Mouse (Mus musculus) forebrain, embryonic 15.5 days (tissue): Measurements from ENCODE around the gene Timm10b. TPM values are rescaled to one million over a fixed set of nuclear protein-coding genes. Genes with fewer than 3 reads are reported as not detected.

Source experiments
- ATAC-seq: fragments of 200-750 bp; cut with Nextera tagmentation; replicated peaks from 2 replicates; pipeline ENCODE4 v1.8.0; 2017; ENCODE audit warnings: mild to moderate bottlenecking, moderate TSS enrichment, moderate library complexity
- H3K27ac ChIP-seq: fragments of 300-500 bp; sonication (generic); replicated peaks from 2 replicates; pipeline ENCODE4 v1.5.1; 2015; ENCODE audit warnings: mild to moderate bottlenecking, inconsistent platforms
- H3K27me3 ChIP-seq: fragments of 300-500 bp; sonication (generic); 2 replicates; pipeline ENCODE4 v1.6.1; 2015; ENCODE audit warnings: inconsistent platforms
- H3K36me3 ChIP-seq: fragments of 300-500 bp; sonication (generic); 2 replicates; pipeline ENCODE4 v1.6.1; 2015; ENCODE audit warnings: mild to moderate bottlenecking, inconsistent platforms
- H3K4me1 ChIP-seq: fragments of 300-500 bp; sonication (generic); 2 replicates; pipeline ENCODE4 v1.6.1; 2015; ENCODE audit warnings: inconsistent platforms
- H3K4me2 ChIP-seq: fragments of 300-500 bp; sonication (generic); replicated peaks from 2 replicates; pipeline ENCODE4 v1.6.1; 2015; ENCODE audit warnings: mild to moderate bottlenecking, inconsistent platforms
- H3K4me3 ChIP-seq: fragments of 300-500 bp; sonication (generic); 2 replicates; pipeline ENCODE4 v1.5.1; 2015; ENCODE audit warnings: mild to moderate bottlenecking, inconsistent platforms
- H3K9ac ChIP-seq: fragments of 300-500 bp; sonication (generic); replicated peaks from 2 replicates; pipeline ENCODE4 v1.6.1; 2015; ENCODE audit warnings: mild to moderate bottlenecking, inconsistent platforms
- H3K9me3 ChIP-seq: fragments of 300-500 bp; sonication (generic); 2 replicates; pipeline ENCODE4 v1.6.1; 2016; ENCODE audit warnings: inconsistent platforms
- WGBS: fragments of 180-500 bp; shearing (Covaris S2); methylation state at CpG from one replicate; pipeline ENCODE4 v1.1.7; 2015; ENCODE audit warnings: mixed read lengths; 5-methylcytosine and 5-hydroxymethylcytosine counted together
- polyA plus RNA-seq: library from polyadenylated mRNA; unstranded; fragments of >200 nt; fragmentation: Nextera tagmentation; extraction: Ambion mirVana; gene quantifications from 2 replicates; pipeline ENCODE4 v1.2.1, GENCODE M21; 2015

Gene Timm10b
- 135 and 139 TPM in 2 replicates for polyA plus RNA-seq

DNA sequence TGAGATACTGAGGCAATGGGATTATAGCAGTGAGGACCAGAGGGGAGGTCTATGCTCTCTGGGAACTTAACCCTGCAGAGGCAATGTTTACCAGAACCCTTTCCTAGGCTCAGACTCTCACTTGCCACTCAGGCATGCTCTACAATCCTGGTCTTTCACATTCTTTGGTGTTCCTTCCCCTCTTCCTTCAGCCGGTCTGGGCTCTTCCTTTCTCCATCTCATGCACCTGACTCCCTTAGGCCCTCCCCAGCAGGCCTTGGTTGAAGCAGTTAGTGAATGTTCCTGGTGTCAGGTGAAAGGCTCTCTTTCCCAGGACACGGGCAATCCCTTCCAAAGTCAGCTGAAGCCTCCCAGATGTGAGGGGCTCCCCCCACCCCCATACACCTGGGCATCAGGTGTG, at the start of gene Timm10b:
Gene Timm10b, plus strand, starts transcription at position 301 of the 400 bp plus-strand sequence.
- peak within 1 kb of the TSS; percentile 80 for H3K27ac ChIP-seq
- WGBS, result 8% methylated on average over 2 of the region's 2 CpGs

DNA sequence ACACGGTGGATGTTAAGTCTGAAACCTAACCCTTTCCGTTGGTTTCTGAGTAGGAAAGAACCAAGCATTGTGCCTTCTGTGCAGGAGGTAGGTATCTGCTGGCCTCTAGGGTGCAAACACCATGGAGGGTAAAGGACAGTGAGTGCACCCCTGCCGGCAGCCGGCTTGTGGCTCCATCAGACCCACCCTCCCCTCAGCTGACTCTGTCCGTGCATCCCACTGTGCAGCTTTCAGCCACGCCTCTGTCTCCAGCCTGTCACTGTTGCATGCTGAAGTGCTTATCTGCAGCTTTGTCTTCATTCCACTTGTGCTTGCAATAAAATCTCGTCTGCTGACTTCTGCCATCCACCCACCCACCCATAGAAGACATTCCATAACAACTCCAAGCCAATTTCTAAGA, 49.8 kb upstream of the Timm10b start:
- ATAC-seq, result no peak
- H3K27ac ChIP-seq, result no peak overlapping the region
- no peaks in the 10 kb centered on the region for H3K27me3 ChIP-seq
- H3K9me3 ChIP-seq, result no peaks in the 10 kb centered on the region
- WGBS, result 28% methylated on average over 7 of the region's 7 CpGs
- no peak overlapping the region for H3K4me2 ChIP-seq
- H3K4me3 ChIP-seq, result no peak overlapping the region
- no peaks in the 10 kb centered on the region for H3K4me1 ChIP-seq
- no peaks in the 10 kb centered on the region for H3K36me3 ChIP-seq
- no peak overlapping the region for H3K9ac ChIP-seq

More for the DNA sequence above, at the start of gene Timm10b:
- peaks cover 24% of the 10 kb centered on the region for H3K4me1 ChIP-seq
- H3K9me3 ChIP-seq, result no peaks in the 10 kb centered on the region
- peak within 1 kb of the TSS; percentile 55 for H3K4me3 ChIP-seq
- peaks cover 28% of the 10 kb centered on the region for H3K36me3 ChIP-seq
- H3K4me2 ChIP-seq, result peak within 1 kb of the TSS; percentile 93
- ATAC-seq, result peak; percentile 31; the same call in 1 of the 2 replicates
- no peaks in the 10 kb centered on the region for H3K27me3 ChIP-seq
- peak within 1 kb of the TSS; percentile 79 for H3K9ac ChIP-seq

DNA sequence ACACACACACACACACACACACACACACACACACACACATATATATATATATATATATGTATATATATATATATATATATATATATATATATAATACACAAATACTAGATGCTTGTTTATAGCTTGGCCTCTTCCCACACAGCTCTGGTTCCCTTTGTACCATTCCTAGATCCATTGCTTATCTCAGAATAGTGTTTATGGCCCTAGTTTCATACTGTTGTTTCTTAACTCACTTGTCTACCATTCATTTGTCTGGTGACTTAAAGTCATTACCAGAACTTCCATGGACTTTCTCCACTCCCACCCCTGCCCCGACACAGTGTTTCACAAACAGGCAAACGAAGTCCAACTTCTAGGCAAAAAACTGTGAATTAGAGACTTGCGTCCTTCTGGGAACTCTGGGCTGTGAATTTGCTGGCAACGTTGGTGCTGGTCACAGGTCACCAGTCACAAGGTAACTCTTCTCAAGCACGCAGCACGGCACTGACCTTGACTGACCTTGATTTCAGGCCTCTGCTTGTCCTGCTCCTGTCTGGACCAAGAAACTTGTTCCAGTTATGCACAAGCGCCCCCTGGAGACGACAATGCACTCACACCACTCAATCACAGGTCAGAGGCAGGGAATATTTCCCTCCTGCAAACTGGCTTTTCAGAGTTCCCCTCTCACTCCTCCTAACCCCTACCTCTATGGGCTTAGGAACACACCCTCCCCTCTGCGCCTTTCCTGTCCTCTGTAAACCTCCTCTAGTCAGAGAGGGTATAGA, 36.8 kb upstream of the Timm10b start:
- H3K27ac ChIP-seq, result no peak overlapping the region
- no peak overlapping the region for H3K4me3 ChIP-seq
- no peaks in the 10 kb centered on the region for H3K9me3 ChIP-seq
- H3K9ac ChIP-seq, result no peak overlapping the region
- H3K27me3 ChIP-seq, result no peaks in the 10 kb centered on the region
- 0 out of 2 replicates have a peak, but pooled peaks have one; percentile 41 for ATAC-seq
- no peaks in the 10 kb centered on the region for H3K4me1 ChIP-seq
- H3K4me2 ChIP-seq, result no peak overlapping the region
- 35% methylated on average over 9 of the region's 9 CpGs for WGBS
- no peaks in the 10 kb centered on the region for H3K36me3 ChIP-seq

DNA sequence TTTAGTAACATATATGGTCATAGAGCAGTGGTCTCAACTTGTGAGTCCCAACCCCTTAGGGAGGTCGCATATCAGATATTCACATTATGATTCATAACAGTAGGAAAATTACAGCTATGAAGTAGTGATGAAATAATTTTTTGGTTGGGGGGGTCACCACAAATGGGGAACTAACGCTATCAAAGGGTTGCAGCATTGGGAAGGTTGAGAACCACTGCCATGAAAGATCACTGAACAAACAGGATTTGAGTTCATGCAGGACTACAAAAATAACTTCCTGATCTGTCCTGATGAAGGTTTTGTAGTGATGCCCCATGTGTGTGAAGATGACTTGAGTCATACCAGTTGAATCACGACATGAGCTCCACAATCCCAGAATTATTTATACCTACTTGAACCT, 31.4 kb upstream of the Timm10b start:
- Histone ChIP-seq H3K36me3 (peaks cover 38% of the 10 kb centered on the region), H3K27ac (no peak overlapping the region), H3K27me3 (no peaks in the 10 kb centered on the region), H3K9me3 (no peaks in the 10 kb centered on the region), H3K4me1 (no peaks in the 10 kb centered on the region), H3K4me2 (no peak overlapping the region), H3K9ac (no peak overlapping the region), H3K4me3 (no peak overlapping the region)
- WGBS, result 86% methylated on average over 3 of the region's 3 CpGs
- ATAC-seq, result no peak

DNA sequence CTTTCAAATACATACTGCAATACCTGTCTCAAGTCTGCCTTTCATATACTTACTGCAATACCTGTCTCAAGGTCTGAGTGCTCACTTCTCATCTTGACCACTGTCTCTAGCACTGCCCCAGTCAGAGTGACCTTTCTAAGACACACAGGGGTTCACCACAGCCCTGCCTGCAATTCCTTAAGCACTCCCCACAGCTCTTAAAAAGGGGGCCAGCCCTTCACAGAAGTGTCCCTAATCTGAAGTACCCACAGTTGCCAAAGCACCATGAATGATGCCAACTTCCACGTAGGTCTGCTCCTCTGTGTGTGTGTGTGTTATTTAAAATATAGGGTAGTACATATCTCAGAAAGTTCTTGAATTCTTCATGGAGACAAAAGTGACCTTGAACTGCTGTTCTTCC, 28.1 kb upstream of the Timm10b start:
- ATAC-seq, result no peak
- H3K9ac ChIP-seq, result no peak overlapping the region
- no peak overlapping the region for H3K4me3 ChIP-seq
- no peaks in the 10 kb centered on the region for H3K9me3 ChIP-seq
- H3K4me2 ChIP-seq, result no peak overlapping the region
- WGBS, result 87% methylated on average over 1 of the region's 1 CpGs
- no peak overlapping the region for H3K27ac ChIP-seq
- H3K4me1 ChIP-seq, result no peaks in the 10 kb centered on the region
- H3K27me3 ChIP-seq, result no peaks in the 10 kb centered on the region
- peaks cover 70% of the 10 kb centered on the region for H3K36me3 ChIP-seq

DNA sequence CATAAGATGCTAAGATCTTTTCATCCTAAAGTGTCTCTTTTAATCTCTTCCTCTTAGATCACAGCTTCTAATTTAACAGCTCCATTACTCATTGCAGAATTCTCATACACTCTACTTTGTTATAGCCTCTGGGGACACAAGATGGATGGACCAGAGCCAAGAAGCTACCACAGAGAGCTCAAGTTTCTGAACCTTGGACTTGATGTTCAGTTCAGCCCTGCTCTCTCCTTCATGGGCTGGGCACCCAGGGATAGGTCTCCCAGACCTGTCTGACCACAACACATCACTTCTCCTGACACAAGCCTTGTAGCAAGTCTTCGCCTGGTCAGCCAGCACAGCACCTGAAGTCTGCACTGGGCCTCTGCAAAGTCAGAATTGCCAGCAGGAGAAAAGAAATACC, 25.5 kb upstream of the Timm10b start:
- no peak overlapping the region for H3K4me3 ChIP-seq
- 96% methylated on average over 1 of the region's 1 CpGs for WGBS

DNA sequence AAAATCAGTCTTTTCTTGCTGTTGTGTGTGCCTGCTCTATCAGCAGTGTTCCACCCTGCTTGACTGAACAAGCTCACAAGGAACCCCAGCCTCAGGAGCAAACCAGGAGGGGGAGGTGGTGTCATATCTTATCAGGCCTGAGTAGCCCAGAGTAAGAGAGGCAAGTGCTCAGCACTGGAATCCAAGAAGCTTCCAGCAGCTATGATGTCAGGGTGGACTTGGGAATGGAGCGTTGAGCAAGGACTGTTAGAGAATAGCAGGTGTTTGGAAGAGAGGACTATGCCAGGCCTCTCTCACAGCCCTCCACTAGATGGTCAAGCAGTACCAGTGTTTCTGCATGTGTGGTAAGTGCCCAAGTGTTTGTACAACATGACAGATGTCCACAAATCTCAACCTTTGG, 24.1 kb upstream of the Timm10b start:
- no peaks in the 10 kb centered on the region for H3K4me1 ChIP-seq

More for the DNA sequence above, 25.5 kb upstream of the Timm10b start:
- Histone ChIP-seq H3K36me3 (peaks cover 96% of the 10 kb centered on the region), H3K4me2 (no peak overlapping the region), H3K9ac (no peak overlapping the region), H3K4me1 (no peaks in the 10 kb centered on the region), H3K9me3 (no peaks in the 10 kb centered on the region), H3K27me3 (no peaks in the 10 kb centered on the region), H3K27ac (no peak overlapping the region)
- ATAC-seq, result no peak

DNA sequence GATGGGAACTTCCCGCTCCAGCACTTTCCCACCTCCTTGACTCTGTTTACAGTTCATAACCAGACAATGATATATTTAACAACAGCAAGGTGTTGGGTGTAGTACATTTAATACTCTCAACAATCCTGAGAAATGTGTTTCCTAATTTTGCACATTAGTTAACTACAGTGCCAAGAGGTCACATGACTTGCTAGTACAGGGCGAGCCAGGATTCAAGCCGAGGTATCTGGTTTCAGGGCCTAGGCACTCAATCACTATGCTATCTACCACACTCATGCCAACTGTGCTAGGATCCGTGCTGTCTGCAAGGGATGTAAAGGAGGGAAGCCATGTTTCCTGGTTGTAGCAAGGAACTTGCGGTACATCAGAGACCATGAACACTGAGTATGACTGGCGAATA, 23.3 kb upstream of the Timm10b start:
- Histone ChIP-seq H3K27ac (no peak overlapping the region), H3K4me1 (no peaks in the 10 kb centered on the region), H3K27me3 (no peaks in the 10 kb centered on the region), H3K9me3 (no peaks in the 10 kb centered on the region), H3K9ac (no peak overlapping the region), H3K4me2 (no peak overlapping the region), H3K36me3 (peaks cover 99% of the 10 kb centered on the region), H3K4me3 (no peak overlapping the region)
- no peak for ATAC-seq
- WGBS, result 93% methylated on average over 6 of the region's 6 CpGs

More for the DNA sequence above, 24.1 kb upstream of the Timm10b start:
- no peaks in the 10 kb centered on the region for H3K9me3 ChIP-seq
- WGBS, result 86% methylated on average over 1 of the region's 1 CpGs
- H3K4me3 ChIP-seq, result no peak overlapping the region
- H3K36me3 ChIP-seq, result peaks cover 99% of the 10 kb centered on the region
- H3K27ac ChIP-seq, result no peak overlapping the region
- H3K9ac ChIP-seq, result no peak overlapping the region
- no peak overlapping the region for H3K4me2 ChIP-seq
- no peak for ATAC-seq
- no peaks in the 10 kb centered on the region for H3K27me3 ChIP-seq

DNA sequence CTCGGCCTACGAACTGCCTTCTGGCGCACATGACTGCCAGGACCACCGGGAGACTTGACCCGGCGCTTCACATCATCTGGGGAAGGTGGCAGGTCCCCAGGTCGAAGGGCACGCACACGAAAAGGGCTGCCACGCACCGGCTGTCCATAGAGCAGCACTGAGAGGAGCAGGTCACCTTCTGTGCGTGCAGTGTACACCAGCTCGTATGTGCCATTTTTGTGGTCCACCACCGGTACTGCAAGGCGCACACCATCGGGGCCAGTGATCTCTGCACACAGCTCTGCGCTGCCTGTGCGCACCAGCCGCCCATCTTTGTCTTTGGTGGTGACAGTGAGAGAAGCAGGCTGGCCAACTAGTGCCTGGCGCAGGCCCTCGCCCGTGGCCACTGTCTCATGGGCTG, 22.0 kb upstream of the Timm10b start:
- H3K4me3 ChIP-seq, result no peak overlapping the region
- no peaks in the 10 kb centered on the region for H3K4me1 ChIP-seq
- H3K36me3 ChIP-seq, result peaks cover 99% of the 10 kb centered on the region
- no peak overlapping the region for H3K9ac ChIP-seq
- H3K9me3 ChIP-seq, result no peaks in the 10 kb centered on the region
- no peak overlapping the region for H3K27ac ChIP-seq
- no peak for ATAC-seq
- WGBS, result 96% methylated on average over 22 of the region's 22 CpGs
- no peak overlapping the region for H3K4me2 ChIP-seq
- no peaks in the 10 kb centered on the region for H3K27me3 ChIP-seq

DNA sequence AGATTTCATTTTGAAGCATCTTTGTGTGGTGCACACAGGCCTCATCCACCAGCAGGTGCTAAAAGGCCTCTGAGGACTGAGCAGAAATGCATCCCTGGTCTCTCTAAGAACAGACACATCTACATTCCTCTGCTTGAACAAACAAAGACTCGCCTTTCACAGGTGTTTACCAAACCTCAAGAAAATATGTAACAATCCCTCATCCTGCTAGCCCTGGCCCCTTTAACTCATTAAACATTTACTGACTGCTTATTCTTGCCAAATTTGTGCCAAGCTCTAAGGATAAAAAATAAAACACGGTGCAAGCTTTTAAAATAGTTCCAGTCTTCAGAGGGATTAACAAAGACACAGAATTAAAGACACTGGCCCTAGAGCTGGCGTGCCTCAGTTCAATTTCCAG, 20.2 kb upstream of the Timm10b start:
- Histone ChIP-seq H3K4me1 (no peaks in the 10 kb centered on the region), H3K27me3 (no peaks in the 10 kb centered on the region), H3K9ac (no peak overlapping the region), H3K27ac (no peak overlapping the region), H3K4me3 (no peak overlapping the region), H3K9me3 (no peaks in the 10 kb centered on the region), H3K4me2 (no peak overlapping the region), H3K36me3 (peaks cover 95% of the 10 kb centered on the region)
- ATAC-seq, result no peak
- 78% methylated on average over 3 of the region's 3 CpGs for WGBS

DNA sequence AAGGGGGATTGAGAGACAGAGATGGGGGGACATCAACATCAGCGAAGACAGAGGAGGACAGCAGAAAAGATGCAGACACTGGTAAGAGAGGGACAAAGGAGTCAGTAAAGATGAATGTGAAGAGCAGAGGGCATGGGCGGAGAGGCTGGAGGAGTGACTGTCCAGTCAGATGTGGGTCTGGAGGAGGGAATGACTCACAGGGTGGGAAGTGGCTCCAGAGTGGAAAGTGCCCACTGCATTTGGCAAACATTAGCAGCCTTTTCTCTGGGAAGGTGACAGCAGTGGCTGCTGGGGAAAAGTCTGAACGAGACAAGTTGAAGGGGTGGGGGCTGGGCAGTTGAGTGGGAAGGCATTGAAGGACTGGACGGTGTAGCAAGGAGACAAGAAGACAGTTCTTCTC, 18.8 kb upstream of the Timm10b start:
- Histone ChIP-seq H3K4me3 (no peak overlapping the region), H3K4me1 (no peaks in the 10 kb centered on the region), H3K27me3 (no peaks in the 10 kb centered on the region), H3K9me3 (no peaks in the 10 kb centered on the region), H3K36me3 (peaks cover 88% of the 10 kb centered on the region), H3K9ac (no peak overlapping the region), H3K27ac (no peak overlapping the region), H3K4me2 (no peak overlapping the region)
- no peak for ATAC-seq
- WGBS, result 83% methylated on average over 4 of the region's 4 CpGs

DNA sequence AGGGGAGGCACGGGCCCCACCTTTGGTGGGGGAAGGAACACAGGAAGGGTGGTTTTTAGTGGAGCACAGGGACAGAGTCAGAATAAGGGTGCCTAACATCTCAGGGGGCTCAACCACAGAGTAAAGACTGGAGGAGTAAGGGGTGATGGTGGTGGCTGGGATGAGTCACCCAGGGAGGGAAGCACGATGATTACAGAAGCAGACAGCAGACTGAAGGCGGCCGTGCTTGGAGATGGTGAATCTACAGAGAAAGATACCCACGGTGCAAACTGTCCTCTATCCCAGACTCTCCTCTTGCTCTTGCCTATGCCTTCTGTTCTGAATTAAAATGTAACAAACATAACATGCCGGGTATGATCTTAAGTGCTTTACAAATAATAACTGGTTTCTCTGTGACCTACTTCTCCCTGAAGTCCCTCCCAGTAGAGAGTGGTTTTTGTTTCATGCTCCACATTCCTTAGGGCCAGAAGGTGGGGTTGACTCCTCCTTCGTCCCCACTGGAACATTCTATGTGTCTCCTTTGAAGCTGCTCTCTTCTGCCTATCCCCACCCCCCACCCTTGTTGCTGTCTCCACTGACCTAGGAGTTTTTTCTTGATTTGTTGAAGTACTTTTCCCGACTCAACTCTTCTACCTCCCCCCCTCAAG, 18.1 kb upstream of the Timm10b start:
- WGBS, result 83% methylated on average over 8 of the region's 8 CpGs
- ATAC-seq, result no peak

More for the DNA sequence above, 18.1 kb upstream of the Timm10b start:
- Histone ChIP-seq H3K27ac (no peak overlapping the region), H3K27me3 (no peaks in the 10 kb centered on the region), H3K4me1 (no peaks in the 10 kb centered on the region), H3K4me3 (no peak overlapping the region), H3K9me3 (no peaks in the 10 kb centered on the region), H3K4me2 (no peak overlapping the region), H3K36me3 (peaks cover 81% of the 10 kb centered on the region), H3K9ac (no peak overlapping the region)
